Mouse (Mus musculus): ENCODE data around the gene Srr.

Srr gene

GRCm38 (mm10) chr11:74863471-74863870 lies 62.3 kb downstream of the Srr start:
- DNase-seq (ENCODE audit: low spot score) = no peak

GRCm38 (mm10) chr11:74862129-74862528 lies 63.6 kb downstream of the Srr start:
- no peak for DNase-seq (ENCODE audit: low spot score)

- DNase-seq (ENCODE audit: low spot score) = no peak
These were observed 68.0 kb downstream of the Srr start for GRCm38 (mm10) chr11:74857756-74858155.
